Mouse (Mus musculus) small intestine, adult 2 months (tissue): ENCODE results near the gene Nckap5.

Source experiments
- CTCF ChIP-seq: fragments of 200-500 bp; IDR thresholded peaks from 2 replicates; pipeline ENCODE4 v1.5.1; 2012; ENCODE audit warnings: low read depth, mild to moderate bottlenecking, control low read depth, inconsistent platforms, low read length, moderate library complexity, mixed read lengths; ENCODE audit not compliant: insufficient replicate concordance, insufficient read length; ENCODE audit errors: extremely low read depth
- POLR2A ChIP-seq: fragments of 200-500 bp; IDR thresholded peaks from 2 replicates; pipeline ENCODE4 v1.6.1; 2012; ENCODE audit warnings: low read depth, mild to moderate bottlenecking, control low read depth, inconsistent platforms, low read length, moderate library complexity

DNA sequence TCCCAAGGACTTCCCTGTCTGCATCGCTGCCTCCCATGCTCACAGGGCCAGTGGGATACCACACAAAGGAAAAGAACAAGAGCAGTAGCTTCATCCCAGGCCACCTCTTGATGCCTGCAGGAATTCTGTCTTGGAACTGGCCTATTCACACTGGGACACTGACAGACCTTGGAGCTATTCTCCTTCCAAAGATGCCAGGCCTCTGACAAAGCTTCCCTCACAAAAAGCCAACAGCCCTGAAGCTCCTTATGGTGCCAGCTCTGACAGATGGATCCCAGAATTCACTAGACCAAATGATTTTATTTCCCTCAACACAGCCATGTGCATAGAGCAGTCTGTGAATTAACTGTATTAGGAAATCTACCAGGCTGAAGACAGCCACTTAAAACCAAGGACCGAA, 143.9 kb downstream of the Nckap5 start:
- TF ChIP-seq POLR2A, result no peak
- no peak for TF ChIP-seq CTCF
